Mouse (Mus musculus): ENCODE data around the gene Golga3.

Gene Golga3

GRCm38 (mm10) chr5:110176362-110177020 lies at the start of gene Golga3:
Gene Golga3 (plus strand): TSS chr5:110176701.
- peak; percentile 92 to 93 for DNase-seq (ENCODE audit: low spot score in 2 of 2)

- peak; percentile 99 to 100 for DNase-seq (ENCODE audit: low spot score in 2 of 2)
These were observed 41.0 kb upstream of the Golga3 start, which contains the start of gene Chfr for GRCm38 (mm10) chr5:110135293-110136086. Gene Chfr (plus strand): TSS chr5:110135842.

GRCm38 (mm10) chr5:110136087-110136464 lies 40.4 kb upstream of the Golga3 start:
- no peak for DNase-seq (ENCODE audit: low spot score in 2 of 2)

GRCm38 (mm10) chr5:110137816-110138215 lies 38.7 kb upstream of the Golga3 start:
- DNase-seq (ENCODE audit: low spot score in 2 of 2): no peak

- DNase-seq (ENCODE audit: low spot score in 2 of 2): no peak
These were observed 37.2 kb upstream of the Golga3 start for GRCm38 (mm10) chr5:110139325-110139724.

GRCm38 (mm10) chr5:110140424-110140823 lies 36.1 kb upstream of the Golga3 start:
- no peak for DNase-seq (ENCODE audit: low spot score in 2 of 2)

- no peak for DNase-seq (ENCODE audit: low spot score in 2 of 2)
These were observed 34.2 kb upstream of the Golga3 start for GRCm38 (mm10) chr5:110142309-110142708.

- DNase-seq (ENCODE audit: low spot score in 2 of 2): no peak
These were observed 33.5 kb upstream of the Golga3 start for GRCm38 (mm10) chr5:110143007-110143406.

GRCm38 (mm10) chr5:110169374-110169773 lies 7.1 kb upstream of the Golga3 start:
- DNase-seq (ENCODE audit: low spot score in 2 of 2): no peak

GRCm38 (mm10) chr5:110177021-110177420 lies 520 bp downstream of the Golga3 start:
- peak in 1 of 2 experiments; percentile 10 for DNase-seq (ENCODE audit: low spot score in 2 of 2)

- DNase-seq (ENCODE audit: low spot score in 2 of 2): no peak
These were observed 2.1 kb downstream of the Golga3 start for GRCm38 (mm10) chr5:110178628-110179027.

GRCm38 (mm10) chr5:110181716-110182115 lies 5.2 kb downstream of the Golga3 start:
- no peak for DNase-seq (ENCODE audit: low spot score in 2 of 2)

- no peak for DNase-seq (ENCODE audit: low spot score in 2 of 2)
These were observed 26.8 kb downstream of the Golga3 start for GRCm38 (mm10) chr5:110203164-110203895.

- DNase-seq (ENCODE audit: low spot score in 2 of 2): no peak
These were observed 28.3 kb downstream of the Golga3 start for GRCm38 (mm10) chr5:110204777-110205176.

GRCm38 (mm10) chr5:110211312-110211711 lies 34.8 kb downstream of the Golga3 start:
- no peak for DNase-seq (ENCODE audit: low spot score in 2 of 2)

GRCm38 (mm10) chr5:110216780-110217179 lies 40.3 kb downstream of the Golga3 start:
- no peak for DNase-seq (ENCODE audit: low spot score in 2 of 2)

- no peak for DNase-seq (ENCODE audit: low spot score in 2 of 2)
These were observed 43.8 kb downstream of the Golga3 start for GRCm38 (mm10) chr5:110220331-110220730.

- no peak for DNase-seq (ENCODE audit: low spot score in 2 of 2)
These were observed 46.3 kb downstream of the Golga3 start for GRCm38 (mm10) chr5:110222757-110223156.

GRCm38 (mm10) chr5:110225056-110225455 lies 48.6 kb downstream of the Golga3 start:
- no peak for DNase-seq (ENCODE audit: low spot score in 2 of 2)

- DNase-seq (ENCODE audit: low spot score in 2 of 2): no peak
These were observed 50.9 kb downstream of the Golga3 start for GRCm38 (mm10) chr5:110227336-110227883.

GRCm38 (mm10) chr5:110230401-110230779 lies 53.9 kb downstream of the Golga3 start:
- no peak for DNase-seq (ENCODE audit: low spot score in 2 of 2)
